Comparison of ENCODE assay signal across 8 mouse cellular contexts in genomic region chr10:62101504-62102439, GRCm38 (mm10). TPM values are rescaled to one million over a fixed set of nuclear protein-coding genes. Genes with fewer than 3 reads are reported as not detected.
A peak's percentile ranks its signal among the peaks of the same experiment; 100 is the strongest.
DNase-seq lines count a peak whose midpoint lies in the region; ATAC-seq and TF ChIP-seq lines count a peak whose summit lies in the region.

No protein-coding gene starts in this region.

- no peak overlapping the region for H3K4me3 ChIP-seq in kidney, embryonic 15.5 days (replicated peaks)
- H3K4me3 ChIP-seq in limb, embryonic 14.5 days (replicated peaks; ENCODE audit: low read length), result no peak overlapping the region

- DNase-seq in urinary bladder, adult 18-20 months (ENCODE audit: low spot score in 2 of 2), result peak; percentile 17 to 67
- no peak for DNase-seq in urinary bladder, postnatal 10 days (ENCODE audit: low spot score)
- DNase-seq in cerebellum, postnatal 4 days (ENCODE audit: low spot score in 2 of 2), result peak; percentile 70 to 88
- peak; percentile 28 to 48 for DNase-seq in gastrocnemius, adult 8-10 months (ENCODE audit: low spot score in 2 of 2)
- peak; percentile 89 for DNase-seq in limb, embryonic 14.5 days (ENCODE audit: low spot score)
- peak; percentile 82 for DNase-seq in neural tube, embryonic 10.5 days (ENCODE audit: extremely low spot score, low spot score)
- DNase-seq in telencephalon, adult 2 months (ENCODE audit: low read depth, low spot score), result peak; percentile 97

- 10% methylated on average over 7 of the region's 7 CpGs for whole genome bisulfite sequencing in kidney, embryonic 15.5 days
- 11% methylated on average over 7 of the region's 7 CpGs for WGBS in limb, embryonic 14.5 days

- peaks cover 59% of the 10 kb centered on the region for H3K27me3 ChIP-seq in kidney, embryonic 15.5 days
- H3K27me3 ChIP-seq in limb, embryonic 14.5 days (ENCODE audit: control insufficient read depth, insufficient read depth, low read length), result no peaks in the 10 kb centered on the region

- no peaks in the 10 kb centered on the region for H3K9me3 ChIP-seq in kidney, embryonic 15.5 days (replicated peaks)
- H3K9me3 ChIP-seq in limb, embryonic 14.5 days (ENCODE audit: control insufficient read depth, low read length), result no peaks in the 10 kb centered on the region

- H3K4me1 ChIP-seq in kidney, embryonic 15.5 days, result no peaks in the 10 kb centered on the region
- peaks cover 18% of the 10 kb centered on the region for H3K4me1 ChIP-seq in limb, embryonic 14.5 days (ENCODE audit: control insufficient read depth, insufficient read depth, low read length)

- ATAC-seq in kidney, embryonic 15.5 days (replicated peaks; ENCODE audit: low FRiP score), result peak; percentile 37; the same call in 1 of the 2 replicates
- ATAC-seq in limb, embryonic 14.5 days (ENCODE audit: low FRiP score, low read depth), result peak; percentile 32; the same call in 1 of the 2 replicates

- no peak for TF ChIP-seq POLR2A in limb, embryonic 14.5 days (IDR thresholded peaks at IDR 0.05; ENCODE audit: borderline replicate concordance, extremely low read depth, insufficient read depth, insufficient read length)

- H3K27ac ChIP-seq in kidney, embryonic 15.5 days, result no peak overlapping the region
- H3K27ac ChIP-seq in limb, embryonic 14.5 days (replicated peaks; ENCODE audit: low read depth, low read length), result no peak overlapping the region

- no peak overlapping the region for H3K4me2 ChIP-seq in kidney, embryonic 15.5 days
- H3K4me2 ChIP-seq in limb, embryonic 14.5 days (replicated peaks; ENCODE audit: low read depth, low read length, severe bottlenecking), result 0 out of 2 replicates have a peak overlapping the region, but pooled peaks have one; percentile 10

- H3K36me3 ChIP-seq in kidney, embryonic 15.5 days, result no peaks in the 10 kb centered on the region
- H3K36me3 ChIP-seq in limb, embryonic 14.5 days (ENCODE audit: control insufficient read depth, insufficient read depth, low read length), result no peaks in the 10 kb centered on the region

- no peak overlapping the region for H3K9ac ChIP-seq in kidney, embryonic 15.5 days
- H3K9ac ChIP-seq in limb, embryonic 14.5 days (ENCODE audit: low read depth, low read length, severe bottlenecking), result no peak overlapping the region

RNA-seq across cellular contexts. Expression of gene Neurog3, which starts 31.1 kb away (rescaled TPM):
- total RNA-seq in gastrocnemius, adult 8-10 months (2022), result not detected
- not detected in 2 replicates for polyA plus RNA-seq in kidney, embryonic 15.5 days (2015; fragmentation: Nextera tagmentation; extraction: Ambion mirVana)
- not detected in 2 replicates for polyA plus RNA-seq in limb, embryonic 14.5 days (2012; rRNA removed)
- polyA plus RNA-seq in limb, embryonic 14.5 days (2014; fragmentation: Nextera tagmentation; extraction: Ambion mirVana), result not detected in 2 replicates

RNA-seq across cellular contexts. Expression of gene Fam241b, which starts 41.9 kb away (rescaled TPM):
- total RNA-seq in gastrocnemius, adult 8-10 months (2022), result 1 to 10 TPM; 1.7 to 3.0 (median 2.5) TPM
- 12.8 and 16.3 TPM in 2 replicates for polyA plus RNA-seq in kidney, embryonic 15.5 days (2015; fragmentation: Nextera tagmentation; extraction: Ambion mirVana)
- 8.4 and 8.5 TPM in 2 replicates for polyA plus RNA-seq in limb, embryonic 14.5 days (2012; rRNA removed)
- 5.0 and 5.4 TPM in 2 replicates for polyA plus RNA-seq in limb, embryonic 14.5 days (2014; fragmentation: Nextera tagmentation; extraction: Ambion mirVana)
